In the genomic region with DNA sequence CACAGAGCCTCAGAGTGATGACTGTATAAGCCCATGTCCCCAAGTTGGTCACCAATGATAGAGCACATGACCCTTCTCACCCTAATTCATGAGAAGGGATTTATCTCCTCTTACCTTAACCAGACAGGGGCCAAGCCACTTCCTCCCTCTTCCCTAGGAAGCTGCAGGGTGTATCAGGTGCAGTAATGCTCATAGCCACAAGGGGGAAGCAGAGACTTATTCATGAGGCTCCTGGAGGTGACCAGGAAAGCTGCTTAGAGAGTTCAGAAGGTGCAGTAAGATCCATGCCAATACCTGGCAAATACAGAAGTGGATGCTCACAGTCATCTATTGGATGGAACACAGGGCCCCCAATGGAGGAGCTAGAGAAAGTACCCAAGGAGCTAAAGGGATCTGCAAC, we compare ENCODE assay signal across 9 mouse cellular contexts. TPM values are rescaled to one million over a fixed set of nuclear protein-coding genes. Genes with fewer than 3 reads are reported as not detected.
DNase-seq lines count a peak whose midpoint lies in the region; ATAC-seq and TF ChIP-seq lines count a peak whose summit lies in the region.
"Not testable (repeated sequence)": the region's sequence is repeated elsewhere in the genome, so short reads cannot be mapped to it uniquely, and the experiment has no call there.
"Had no signal": no experiment of that assay in that cellular context is flagged by ENCODE, and none has a peak within 500 bp of the region (broad histone marks: within the 10 kb centered on the region; RNA-seq: fewer than 3 reads in every experiment).

No protein-coding gene starts in this region.

- not testable (repeated sequence) for H3K9me3 ChIP-seq in E14TG2a.4 (ENCODE audit: low read length); forebrain, embryonic 11.5 days (ENCODE audit: control insufficient read depth, low read length); hindbrain, embryonic 11.5 days (ENCODE audit: control insufficient read depth, low read length)

- ATAC-seq in forebrain, embryonic 11.5 days (replicated peaks; ENCODE audit: low FRiP score); hindbrain, embryonic 11.5 days (ENCODE audit: low FRiP score): not testable (repeated sequence)

- not testable (repeated sequence) for H3K36me3 ChIP-seq in E14TG2a.4 (ENCODE audit: insufficient read depth, low read length); forebrain, embryonic 11.5 days (ENCODE audit: control insufficient read depth, insufficient read depth, low read length); hindbrain, embryonic 11.5 days (ENCODE audit: control insufficient read depth, insufficient read depth, low read length)

- not testable (repeated sequence) for H3K27me3 ChIP-seq in E14TG2a.4 (ENCODE audit: insufficient read depth, low read length); forebrain, embryonic 11.5 days (ENCODE audit: control insufficient read depth, insufficient read depth, low read length); hindbrain, embryonic 11.5 days (ENCODE audit: control insufficient read depth, insufficient read depth, low read length)

- DNase-seq in brain, embryonic 14.5 days (ENCODE audit: low read depth): peak; percentile 6
- DNase-seq in forebrain, embryonic 11.5 days (ENCODE audit: low spot score): peak; percentile 55
- peak; percentile 50 for DNase-seq in hindbrain, embryonic 11.5 days (ENCODE audit: low spot score)
- peak; percentile 13 to 50 for DNase-seq in layer of hippocampus, adult 8-10 months (ENCODE audit: low spot score in 2 of 2)
- DNase-seq in lung, adult 18-20 months: peak; percentile 36 to 49
- peak; percentile 30 for DNase-seq in ovary, postnatal 36 days (ENCODE audit: low spot score)
- DNase-seq in thymus, adult 18-20 months: peak; percentile 56 to 69

- H3K4me1 ChIP-seq in E14TG2a.4 (replicated peaks; ENCODE audit: low read depth, low read length); forebrain, embryonic 11.5 days (replicated peaks; ENCODE audit: control insufficient read depth, insufficient read depth, low read length); hindbrain, embryonic 11.5 days (replicated peaks; ENCODE audit: control insufficient read depth, insufficient read depth, low read length): not testable (repeated sequence)

- H3K4me2 ChIP-seq in forebrain, embryonic 11.5 days (ENCODE audit: low read depth, low read length, severe bottlenecking); hindbrain, embryonic 11.5 days (replicated peaks; ENCODE audit: low read depth, low read length): not testable (repeated sequence)

- H3K27ac ChIP-seq in forebrain, embryonic 11.5 days (ENCODE audit: low read depth, low read length); hindbrain, embryonic 11.5 days (ENCODE audit: low read depth, low read length): not testable (repeated sequence)

- not testable (repeated sequence) for H3K9ac ChIP-seq in forebrain, embryonic 11.5 days (ENCODE audit: low read length); hindbrain, embryonic 11.5 days (ENCODE audit: low read depth, low read length)

- peak; percentile 77 for TF ChIP-seq CTCF in E14TG2a.4 (conservative IDR thresholded peaks at IDR 0.05; ENCODE audit: low read length)
- peak; percentile 54; the same call in 1 of the 2 replicates for TF ChIP-seq CTCF in brain, embryonic 14.5 days (IDR thresholded peaks at IDR 0.05; ENCODE audit: borderline replicate concordance, extremely low read depth, insufficient read depth, insufficient read length)

- H3K4me3 ChIP-seq in E14TG2a.4 (replicated peaks; ENCODE audit: low read length); forebrain, embryonic 11.5 days (ENCODE audit: low read depth, low read length); hindbrain, embryonic 11.5 days (ENCODE audit: low read depth, low read length): not testable (repeated sequence)

- TF ChIP-seq POLR2A in brain, embryonic 14.5 days (IDR thresholded peaks at IDR 0.05; ENCODE audit: borderline replicate concordance, extremely low read depth, insufficient read depth, insufficient read length, poor library complexity, severe bottlenecking): not testable (repeated sequence)

RNA-seq across cellular contexts. Expression of a gene that starts 1.6 kb away (rescaled TPM):
- polyA plus RNA-seq in brain, embryonic 14.5 days (2012; rRNA removed): not detected in 2 replicates
- not detected in 2 replicates for polyA plus RNA-seq in forebrain, embryonic 11.5 days (2014; fragmentation: Nextera tagmentation; extraction: Ambion mirVana)
- polyA plus RNA-seq in hindbrain, embryonic 11.5 days (2014; fragmentation: Nextera tagmentation; extraction: Ambion mirVana): not detected in 2 replicates
- not detected for total RNA-seq in layer of hippocampus, adult 8-10 months (2022)
- polyA plus RNA-seq: hindbrain, embryonic 16.5 days had no signal

RNA-seq across cellular contexts. Expression of a gene that starts 56.0 kb away (rescaled TPM):
- polyA plus RNA-seq in brain, embryonic 14.5 days (2012; rRNA removed): not detected in 2 replicates
- not detected in 2 replicates for polyA plus RNA-seq in forebrain, embryonic 11.5 days (2014; fragmentation: Nextera tagmentation; extraction: Ambion mirVana)
- polyA plus RNA-seq in hindbrain, embryonic 11.5 days (2014; fragmentation: Nextera tagmentation; extraction: Ambion mirVana): not detected in 2 replicates
- not detected for total RNA-seq in layer of hippocampus, adult 8-10 months (2022)
- polyA plus RNA-seq: hindbrain, embryonic 16.5 days had no signal

Comparison
In these comparisons a context has a peak if more than half of its experiments do, and no peak if none do; other contexts are left out.
1. DNase-seq: peak in every context shown above with its lines; median percentile 62 in thymus, adult 18-20 months; 55 in forebrain, embryonic 11.5 days; 50 in hindbrain, embryonic 11.5 days; 42 in lung, adult 18-20 months; 32 in layer of hippocampus, adult 8-10 months; 30 in ovary, postnatal 36 days; 6 in brain, embryonic 14.5 days.